Mouse (Mus musculus) gastrocnemius, postnatal 14 days (tissue): ENCODE data around the gene Cpxm2. TPM values are rescaled to one million over a fixed set of nuclear protein-coding genes. Genes with fewer than 3 reads are reported as not detected.

Experiments used
- DNase-seq: peaks from one replicate; pipeline ENCODE4 v3.0.0; 2021; ENCODE audit warnings: mixed read lengths
- intact Hi-C: fragments of 180-260 bp; cut with DNase I; formaldehyde crosslinking; loops from one replicate; pipeline ENCODE4 v1.15.1; 2025; ENCODE audit warnings: low total_unique reads
- total RNA-seq, 2 experiments: library from RNA; stranded (reverse); gene quantifications; 2 replicates each; pipeline ENCODE4 v1.2.3; 2021

Cpxm2 gene
- total RNA-seq, 2 experiments from 2014 or later, result 12.7 to 13.3 TPM

- intact Hi-C loops, result no loop called here
- no peak for DNase-seq
These were observed 94.4 kb downstream of the Cpxm2 start for GRCm38 (mm10) chr7:132060116-132060515.

GRCm38 (mm10) chr7:132056565-132056964, 98.0 kb downstream of the Cpxm2 start:
- intact Hi-C loops, result no loop called here
- DNase-seq, result no peak

GRCm38 (mm10) chr7:132046662-132047061, 107.9 kb downstream of the Cpxm2 start:
- DNase-seq, result no peak
- intact Hi-C loops, result no loop called here

- intact Hi-C loops, result no loop called here
- no peak for DNase-seq
These were observed 122.5 kb downstream of the Cpxm2 start for GRCm38 (mm10) chr7:132031940-132032531.

- intact Hi-C loops, result no loop called here
- no peak for DNase-seq
These were observed 127.9 kb downstream of the Cpxm2 start for GRCm38 (mm10) chr7:132026671-132027070.

- DNase-seq, result no peak
These were observed 128.9 kb downstream of the Cpxm2 start for GRCm38 (mm10) chr7:132025591-132025990.

GRCm38 (mm10) chr7:132015933-132016332, 138.6 kb downstream of the Cpxm2 start:
- intact Hi-C loops, result no loop called here
- DNase-seq, result no peak

More at GRCm38 (mm10) chr7:132025591-132025990, 128.9 kb downstream of the Cpxm2 start:
- intact Hi-C loops, result no loop called here

- no peak for DNase-seq
- intact Hi-C loops, result no loop called here
These were observed 139.3 kb downstream of the Cpxm2 start for GRCm38 (mm10) chr7:132015193-132015592.

GRCm38 (mm10) chr7:132013970-132014369, 140.6 kb downstream of the Cpxm2 start:
- intact Hi-C loops, result no loop called here
- DNase-seq, result no peak

GRCm38 (mm10) chr7:132012969-132013679, 141.4 kb downstream of the Cpxm2 start:
- DNase-seq, result no peak
- intact Hi-C loops, result no loop called here

GRCm38 (mm10) chr7:132009002-132009401, 145.5 kb downstream of the Cpxm2 start:
- DNase-seq, result no peak
- intact Hi-C loops, result no loop called here

GRCm38 (mm10) chr7:132005996-132006696, 148.4 kb downstream of the Cpxm2 start:
- DNase-seq, result no peak
- intact Hi-C loops, result no loop called here

- DNase-seq, result no peak
- intact Hi-C loops, result no loop called here
These were observed 161.7 kb downstream of the Cpxm2 start for GRCm38 (mm10) chr7:131992873-131993272.

- DNase-seq, result no peak
- intact Hi-C loops, result no loop called here
These were observed 162.3 kb downstream of the Cpxm2 start for GRCm38 (mm10) chr7:131992226-131992625.

- intact Hi-C loops, result no loop called here
- DNase-seq, result no peak
These were observed 165.5 kb downstream of the Cpxm2 start for GRCm38 (mm10) chr7:131989056-131989455.

Other genes starting within 250 kb of the Cpxm2 start
- gene Gpr26, start 188.3 kb downstream of the Cpxm2 start, total RNA-seq, result not detected
- 1 to 10 TPM; 5.8 to 8.4 TPM for gene Chst15, start 162.5 kb upstream of the Cpxm2 start, total RNA-seq